Mouse (Mus musculus) gastrocnemius, postnatal 36 days (tissue): Measurements from ENCODE around the gene Insm1. TPM values are rescaled to one million over a fixed set of nuclear protein-coding genes. Genes with fewer than 3 reads are reported as not detected.

Experiments
- DNase-seq, 2 experiments: peaks; one replicate each; pipeline ENCODE4 v3.0.0; 2022
- intact Hi-C: fragments of 180-260 bp; cut with DNase I; formaldehyde crosslinking; loops from one replicate; pipeline ENCODE4 v1.15.1; 2025
- total RNA-seq, 2 experiments: library from RNA; stranded (reverse); gene quantifications; 2 replicates each; pipeline ENCODE4 v1.2.3; 2021

Gene Insm1
- total RNA-seq, 2 experiments from 2014 or later: not detected

- DNase-seq: no peak
- intact Hi-C loops: no loop called here
These were observed 1.6 kb downstream of the Insm1 start for GRCm38 (mm10) chr2:146223176-146223905.

GRCm38 (mm10) chr2:146224141-146224540 lies 2.4 kb downstream of the Insm1 start:
- intact Hi-C loops: no loop called here
- DNase-seq: no peak

GRCm38 (mm10) chr2:146225818-146226217 lies 4.1 kb downstream of the Insm1 start:
- DNase-seq: no peak
- intact Hi-C loops: no loop called here

- no peak for DNase-seq
- intact Hi-C loops: no loop called here
These were observed 4.8 kb downstream of the Insm1 start for GRCm38 (mm10) chr2:146226484-146226883.

GRCm38 (mm10) chr2:146227646-146228045 lies 5.9 kb downstream of the Insm1 start:
- intact Hi-C loops: no loop called here
- no peak for DNase-seq

GRCm38 (mm10) chr2:146228435-146228834 lies 6.7 kb downstream of the Insm1 start:
- no peak for DNase-seq
- intact Hi-C loops: no loop called here

- intact Hi-C loops: loop anchor here (10.0 kb wide), 1 partner anchor 353 kb away; no protein-coding TSS in a partner anchor
- no peak for DNase-seq
These were observed 9.8 kb downstream of the Insm1 start for GRCm38 (mm10) chr2:146231485-146231884.

- intact Hi-C loops: loop anchor here (10.0 kb wide), 1 partner anchor 346 kb away; no protein-coding TSS in a partner anchor
- DNase-seq: no peak
These were observed 17.6 kb downstream of the Insm1 start for GRCm38 (mm10) chr2:146239196-146239747.

GRCm38 (mm10) chr2:146244049-146244448 lies 22.3 kb downstream of the Insm1 start:
- no peak for DNase-seq
- intact Hi-C loops: no loop called here

GRCm38 (mm10) chr2:146245401-146245800 lies 23.7 kb downstream of the Insm1 start:
- intact Hi-C loops: no loop called here
- DNase-seq: no peak

- no peak for DNase-seq
- intact Hi-C loops: no loop called here
These were observed 24.8 kb downstream of the Insm1 start for GRCm38 (mm10) chr2:146246409-146247075.

- DNase-seq: no peak
- intact Hi-C loops: no loop called here
These were observed 25.9 kb downstream of the Insm1 start for GRCm38 (mm10) chr2:146247576-146247975.

GRCm38 (mm10) chr2:146249033-146249432 lies 27.3 kb downstream of the Insm1 start:
- intact Hi-C loops: no loop called here
- no peak for DNase-seq

GRCm38 (mm10) chr2:146250236-146250904 lies 28.6 kb downstream of the Insm1 start:
- intact Hi-C loops: no loop called here
- DNase-seq: no peak

- no peak for DNase-seq
- intact Hi-C loops: no loop called here
These were observed 32.7 kb downstream of the Insm1 start for GRCm38 (mm10) chr2:146254387-146254786.

GRCm38 (mm10) chr2:146255636-146256035 lies 33.9 kb downstream of the Insm1 start:
- intact Hi-C loops: no loop called here
- DNase-seq: no peak

- no peak for DNase-seq
- intact Hi-C loops: no loop called here
These were observed 34.7 kb downstream of the Insm1 start for GRCm38 (mm10) chr2:146256321-146256875.

GRCm38 (mm10) chr2:146257037-146257436 lies 35.3 kb downstream of the Insm1 start:
- intact Hi-C loops: no loop called here
- DNase-seq: no peak

GRCm38 (mm10) chr2:146257609-146258008 lies 35.9 kb downstream of the Insm1 start:
- no peak for DNase-seq
- intact Hi-C loops: no loop called here

GRCm38 (mm10) chr2:146258736-146259469 lies 37.2 kb downstream of the Insm1 start:
- no peak for DNase-seq
- intact Hi-C loops: no loop called here
